Mouse (Mus musculus): ENCODE data around the gene Bax.
"Not testable (repeated sequence)": the region's sequence is repeated elsewhere in the genome, so short reads cannot be mapped to it uniquely, and the experiment has no call there.

Gene Bax

GRCm38 (mm10) chr7:45466283-45467089 is at the start of gene Bax:
Bax (minus strand) TSS chr7:45466898.
- peak; percentile 91 for DNase-seq (ENCODE audit: low spot score)

GRCm38 (mm10) chr7:45515436-45515835 is 48.7 kb upstream of the Bax start:
- DNase-seq (ENCODE audit: low spot score) = no peak

- no peak for DNase-seq (ENCODE audit: low spot score)
These were observed 47.7 kb upstream of the Bax start for GRCm38 (mm10) chr7:45514411-45514810.

- peak; percentile 83 for DNase-seq (ENCODE audit: low spot score)
These were observed 43.5 kb upstream of the Bax start, which contains the start of gene Nucb1 for GRCm38 (mm10) chr7:45509912-45510787. Nucb1 (minus strand) TSS chr7:45510406.

- DNase-seq (ENCODE audit: low spot score) = no peak
These were observed 42.6 kb upstream of the Bax start for GRCm38 (mm10) chr7:45509181-45509882.

GRCm38 (mm10) chr7:45508561-45508960 is 41.9 kb upstream of the Bax start:
- no peak for DNase-seq (ENCODE audit: low spot score)

- DNase-seq (ENCODE audit: low spot score) = no peak
These were observed 40.9 kb upstream of the Bax start for GRCm38 (mm10) chr7:45507583-45507982.

- DNase-seq (ENCODE audit: low spot score) = no peak
These were observed 31.7 kb upstream of the Bax start for GRCm38 (mm10) chr7:45498427-45498826.

- DNase-seq (ENCODE audit: low spot score) = no peak
These were observed 27.9 kb upstream of the Bax start for GRCm38 (mm10) chr7:45494548-45494947.

GRCm38 (mm10) chr7:45492951-45493350 is 26.3 kb upstream of the Bax start:
- DNase-seq (ENCODE audit: low spot score) = no peak

- DNase-seq (ENCODE audit: low spot score) = no peak
These were observed 25.6 kb upstream of the Bax start for GRCm38 (mm10) chr7:45492225-45492844.

GRCm38 (mm10) chr7:45491264-45491663 is 24.6 kb upstream of the Bax start:
- no peak for DNase-seq (ENCODE audit: low spot score)

- DNase-seq (ENCODE audit: low spot score) = no peak
These were observed 24.1 kb upstream of the Bax start for GRCm38 (mm10) chr7:45490822-45491221.

GRCm38 (mm10) chr7:45489578-45489977 is 22.9 kb upstream of the Bax start:
- no peak for DNase-seq (ENCODE audit: low spot score)

GRCm38 (mm10) chr7:45488293-45489204 is 21.9 kb upstream of the Bax start, which contains the start of gene Dhdh:
Dhdh (minus strand) TSS chr7:45488805.
- DNase-seq (ENCODE audit: low spot score) = peak; percentile 56

GRCm38 (mm10) chr7:45487861-45488292 is 21.2 kb upstream of the Bax start:
- DNase-seq (ENCODE audit: low spot score) = no peak

GRCm38 (mm10) chr7:45486761-45487415 is 20.2 kb upstream of the Bax start, which contains the start of gene Gm45808:
Gm45808 (minus strand) TSS chr7:45486811.
- DNase-seq (ENCODE audit: low spot score) = no peak

- DNase-seq (ENCODE audit: low spot score) = no peak
These were observed 19.5 kb upstream of the Bax start for GRCm38 (mm10) chr7:45486158-45486557.

- not testable (repeated sequence) for DNase-seq (ENCODE audit: low spot score)
These were observed 18.3 kb upstream of the Bax start for GRCm38 (mm10) chr7:45484985-45485384.

GRCm38 (mm10) chr7:45482166-45482565 is 15.5 kb upstream of the Bax start:
- no peak for DNase-seq (ENCODE audit: low spot score)
